Mouse (Mus musculus): Measurements from ENCODE around the gene Sec14l4.

- TF ChIP-seq CTCF (IDR thresholded peaks at IDR 0.05; ENCODE audit: borderline replicate concordance, extremely low read depth, insufficient read depth, insufficient read length), result no peak
- no peak for TF ChIP-seq POLR2A (IDR thresholded peaks at IDR 0.05; ENCODE audit: borderline replicate concordance, extremely low read depth, insufficient read depth, insufficient read length, poor library complexity, severe bottlenecking)
Observed at GRCm38 (mm10) chr11:4043081-4043480, 11.8 kb downstream of the Sec14l4 start.
